Mouse (Mus musculus): ENCODE data around the gene Naa60.
"Not testable (repeated sequence)": the region's sequence is repeated elsewhere in the genome, so short reads cannot be mapped to it uniquely, and the experiment has no call there.

The Naa60 gene

GRCm38 (mm10) chr16:3872216-3873047, at the start of gene Naa60:
Naa60 (plus strand) TSS chr16:3872375.
- peak; percentile 98 for ATAC-seq (ENCODE audit: low TSS enrichment)

DNA sequence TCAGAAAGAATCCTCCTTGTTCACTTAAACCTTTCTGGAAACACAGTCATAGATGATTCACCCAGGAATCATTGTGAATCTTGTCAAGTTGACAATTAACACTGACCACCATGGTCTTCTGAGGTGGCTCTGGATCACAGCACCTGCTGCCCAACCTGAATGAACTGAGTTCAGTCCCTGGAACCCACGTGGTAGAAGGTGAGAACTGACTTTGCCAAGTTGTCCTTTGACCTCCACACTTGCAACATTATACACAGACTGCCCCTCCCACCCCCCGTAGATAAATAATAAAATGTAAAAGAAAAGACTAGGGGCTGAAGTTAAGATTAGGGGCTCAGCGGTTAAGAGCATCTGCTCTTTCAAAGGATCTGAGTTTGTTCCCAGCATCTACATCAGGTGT, 44.2 kb upstream of the Naa60 start:
- ATAC-seq (ENCODE audit: low TSS enrichment) = no peak

- ATAC-seq (ENCODE audit: low TSS enrichment) = no peak
Observed at GRCm38 (mm10) chr16:3829727-3830126, 42.4 kb upstream of the Naa60 start.

- ATAC-seq (ENCODE audit: low TSS enrichment) = no peak
Observed at GRCm38 (mm10) chr16:3830588-3831109, 41.5 kb upstream of the Naa60 start, which contains the start of gene Olfr15. Olfr15 (plus strand) TSS chr16:3830878.

- no peak for ATAC-seq (ENCODE audit: low TSS enrichment)
Observed at GRCm38 (mm10) chr16:3835461-3835860, 36.7 kb upstream of the Naa60 start.

GRCm38 (mm10) chr16:3839157-3839885, 32.9 kb upstream of the Naa60 start:
- ATAC-seq (ENCODE audit: low TSS enrichment) = no peak

- no peak for ATAC-seq (ENCODE audit: low TSS enrichment)
Observed at GRCm38 (mm10) chr16:3842989-3843388, 29.2 kb upstream of the Naa60 start.

- no peak for ATAC-seq (ENCODE audit: low TSS enrichment)
Observed at GRCm38 (mm10) chr16:3843796-3844195, 28.4 kb upstream of the Naa60 start.

GRCm38 (mm10) chr16:3846711-3847518, 25.3 kb upstream of the Naa60 start, which contains the start of gene Zfp174:
Zfp174 (plus strand) TSS chr16:3847268.
- peak; percentile 100 for ATAC-seq (ENCODE audit: low TSS enrichment)

DNA sequence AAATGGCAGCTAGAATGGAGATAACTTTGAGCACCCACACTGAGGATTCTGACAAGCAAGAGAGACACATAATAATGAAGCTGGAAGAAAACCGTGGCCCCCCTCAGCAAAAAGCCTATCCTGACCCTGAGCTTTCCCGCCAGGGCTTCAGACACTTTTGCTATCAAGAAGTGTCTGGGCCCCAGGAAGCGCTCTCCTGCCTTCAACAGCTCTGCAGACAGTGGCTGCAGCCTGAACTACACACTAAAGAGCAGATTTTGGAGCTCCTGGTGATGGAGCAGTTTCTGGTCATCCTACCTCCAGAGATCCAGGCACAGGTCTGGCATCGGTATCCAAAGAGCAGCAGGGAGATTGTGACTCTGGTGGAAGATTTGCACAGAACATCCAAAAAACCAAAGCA, 24.3 kb upstream of the Naa60 start:
- ATAC-seq (ENCODE audit: low TSS enrichment) = no peak

GRCm38 (mm10) chr16:3848416-3848815, 23.8 kb upstream of the Naa60 start:
- ATAC-seq (ENCODE audit: low TSS enrichment) = no peak

GRCm38 (mm10) chr16:3851301-3851700, 20.9 kb upstream of the Naa60 start:
- not testable (repeated sequence) for ATAC-seq (ENCODE audit: low TSS enrichment)

- ATAC-seq (ENCODE audit: low TSS enrichment) = no peak
Observed at GRCm38 (mm10) chr16:3852586-3852985, 19.6 kb upstream of the Naa60 start.

DNA sequence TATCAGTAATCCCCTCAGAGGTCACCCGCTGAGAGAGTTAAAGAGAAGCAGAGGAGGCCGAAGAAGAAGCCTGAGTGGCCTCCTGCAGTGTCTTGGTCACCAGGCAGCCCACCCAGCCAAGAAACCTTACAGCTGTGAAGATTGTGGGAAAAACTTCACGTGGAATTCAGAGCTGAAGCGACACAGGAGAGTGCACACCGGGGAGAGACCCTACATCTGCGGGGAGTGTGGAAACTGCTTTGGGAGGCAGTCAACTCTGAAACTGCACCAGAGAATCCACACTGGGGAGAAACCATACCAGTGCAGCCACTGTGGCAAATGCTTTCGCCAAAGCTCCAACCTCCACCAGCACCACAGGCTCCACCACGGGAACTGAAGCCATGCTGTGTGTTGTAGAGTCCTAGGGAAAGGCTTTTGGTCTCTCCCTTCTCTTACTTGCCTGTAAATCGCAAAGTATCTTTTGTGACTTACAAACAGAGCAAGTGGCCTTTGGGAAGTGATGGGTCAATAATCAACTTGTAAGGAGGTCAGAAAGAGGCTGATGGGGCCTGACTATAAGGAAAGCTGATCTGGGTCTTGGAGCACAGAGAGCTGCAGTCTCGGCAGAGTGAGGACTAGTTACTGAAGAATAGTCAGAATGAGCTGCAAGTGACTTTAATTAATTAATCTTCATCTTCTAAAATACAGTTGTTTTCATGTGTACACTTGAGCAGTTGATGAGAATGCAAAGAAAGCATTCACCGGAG, 17.6 kb upstream of the Naa60 start:
- no peak for ATAC-seq (ENCODE audit: low TSS enrichment)

GRCm38 (mm10) chr16:3855776-3856175, 16.4 kb upstream of the Naa60 start:
- no peak for ATAC-seq (ENCODE audit: low TSS enrichment)

DNA sequence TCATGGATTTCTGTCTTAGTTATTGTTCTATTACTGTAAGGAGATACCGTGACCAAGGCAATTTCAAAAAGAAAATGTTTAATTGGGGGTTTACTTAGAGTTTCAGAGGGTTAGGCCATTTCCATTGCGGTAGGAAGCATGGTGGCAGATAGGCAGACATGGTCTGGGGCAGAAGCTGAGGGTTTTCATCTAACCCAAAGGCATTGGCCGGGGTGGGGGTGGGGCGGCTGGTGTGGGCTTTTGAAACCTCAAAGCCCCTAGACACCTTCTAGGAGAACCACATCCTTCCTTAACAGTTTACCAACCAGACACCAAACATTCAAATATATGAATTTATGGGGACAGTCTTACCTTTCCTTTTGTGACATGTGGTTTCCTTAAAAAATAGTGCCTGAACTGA, 12.9 kb upstream of the Naa60 start:
- ATAC-seq (ENCODE audit: low TSS enrichment) = no peak

- no peak for ATAC-seq (ENCODE audit: low TSS enrichment)
Observed at GRCm38 (mm10) chr16:3871815-3872214, 360 bp upstream of the Naa60 start.

DNA sequence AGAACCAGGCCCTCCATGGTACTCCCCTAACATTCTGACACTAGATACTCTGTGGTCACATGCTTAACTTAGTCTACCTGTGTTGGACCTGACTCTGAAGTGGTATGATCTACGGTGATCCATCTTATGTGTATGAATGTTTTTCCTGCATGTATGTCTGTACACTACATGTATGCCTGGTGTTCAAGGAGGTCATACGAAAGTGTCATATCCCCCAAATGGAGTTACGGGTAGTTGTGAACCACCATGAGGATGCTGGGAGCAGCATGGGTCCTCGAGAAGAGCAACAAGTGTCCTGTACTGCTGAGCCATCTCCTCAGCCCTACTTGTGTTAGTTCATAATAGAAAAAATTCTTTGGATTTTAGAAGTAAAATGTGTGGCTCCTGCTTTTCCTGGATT, 4.2 kb downstream of the Naa60 start:
- ATAC-seq (ENCODE audit: low TSS enrichment) = no peak

DNA sequence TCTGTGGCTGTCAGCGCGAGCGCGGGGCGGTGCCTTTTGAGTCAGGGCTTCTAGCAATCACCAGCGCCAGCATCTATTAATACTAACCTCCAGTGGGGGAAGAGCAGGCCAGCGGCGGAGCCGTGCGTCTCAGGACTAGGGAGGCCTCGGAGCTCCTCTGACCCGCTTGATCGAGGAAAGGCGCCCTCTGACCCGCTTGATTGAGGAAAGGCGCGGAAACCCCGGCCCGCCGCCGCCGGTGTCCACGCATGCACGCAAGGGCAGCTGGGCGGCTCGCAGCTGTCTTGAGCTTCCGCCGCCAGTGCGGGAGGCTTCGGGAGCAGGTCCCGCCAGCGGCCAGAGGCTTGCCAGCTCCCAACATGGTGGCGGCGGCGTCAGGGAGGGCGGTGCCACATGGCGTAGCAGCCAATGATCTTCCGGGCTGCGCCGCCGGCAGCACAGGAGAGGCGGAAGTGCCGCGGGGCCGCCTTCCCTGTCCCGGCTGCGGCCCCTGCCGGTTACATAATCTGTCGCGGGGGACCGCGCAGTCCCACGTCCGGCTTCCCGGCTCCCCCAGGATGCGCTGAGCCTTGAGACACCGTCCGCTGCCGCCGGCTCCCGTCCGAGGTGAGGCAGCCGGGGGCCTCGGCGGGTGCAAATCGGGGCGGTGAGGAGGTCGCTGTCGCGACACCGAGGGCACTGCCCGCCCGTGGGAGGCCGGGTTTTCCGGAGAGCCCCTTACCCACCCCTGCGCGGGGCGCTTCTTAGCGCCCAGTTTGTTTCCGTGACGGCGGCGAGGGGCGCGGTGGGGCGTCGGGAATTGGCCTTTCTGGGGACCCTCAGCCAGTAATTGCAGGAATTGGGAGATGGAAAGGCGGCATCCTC, 12.3 kb downstream of the Naa60 start, which contains the start of the genes Zfp597 and Gm20695:
Zfp597 (minus strand) TSS at position 361 of the 864 bp plus-strand sequence.
Gm20695 (plus strand) TSS at position 448 of the 864 bp plus-strand sequence.
- ATAC-seq (ENCODE audit: low TSS enrichment) = peak; percentile 98

Measured in frontal cortex, adult (tissue).